Mouse (Mus musculus) intestine, embryonic 16.5 days (tissue): Measurements from ENCODE around the gene Btk. TPM values are rescaled to one million over a fixed set of nuclear protein-coding genes. Genes with fewer than 3 reads are reported as not detected.

Source experiments
- ATAC-seq: fragments of 200-750 bp; cut with Nextera tagmentation; 2 replicates; pipeline ENCODE4 v1.8.0; 2017; ENCODE audit warnings: moderate TSS enrichment, moderate library complexity
- H3K27ac ChIP-seq: fragments of 300-500 bp; sonication (generic); 2 replicates; pipeline ENCODE4 v1.5.1; 2014; ENCODE audit warnings: mild to moderate bottlenecking, low read length
- H3K27me3 ChIP-seq: fragments of 300-500 bp; sonication (generic); replicated peaks from 2 replicates; pipeline ENCODE4 v1.6.1; 2014; ENCODE audit warnings: low read length, control low read depth, mixed read lengths; ENCODE audit not compliant: control insufficient read depth, insufficient read depth
- H3K36me3 ChIP-seq: fragments of 300-500 bp; sonication (generic); 2 replicates; pipeline ENCODE4 v1.6.1; 2014; ENCODE audit warnings: low read length, control low read depth; ENCODE audit not compliant: control insufficient read depth, insufficient read depth
- H3K4me1 ChIP-seq: fragments of 300-500 bp; sonication (generic); 2 replicates; pipeline ENCODE4 v1.6.1; 2014; ENCODE audit warnings: low read length, control low read depth, mixed read lengths; ENCODE audit not compliant: control insufficient read depth, insufficient read depth
- H3K4me2 ChIP-seq: fragments of 300-500 bp; sonication (generic); 2 replicates; pipeline ENCODE4 v1.6.1; 2014; ENCODE audit warnings: low read depth, low read length, control low read depth
- H3K4me3 ChIP-seq: fragments of 300-500 bp; sonication (generic); 2 replicates; pipeline ENCODE4 v1.5.1; 2014; ENCODE audit warnings: mild to moderate bottlenecking, low read length
- H3K9ac ChIP-seq: fragments of 300-500 bp; sonication (generic); 2 replicates; pipeline ENCODE4 v1.6.1; 2014; ENCODE audit warnings: low read depth, low read length
- H3K9me3 ChIP-seq: fragments of 300-500 bp; sonication (generic); 2 replicates; pipeline ENCODE4 v1.6.1; 2016; ENCODE audit warnings: low read length, control low read depth; ENCODE audit not compliant: control insufficient read depth
- WGBS: fragments of 180-500 bp; shearing (Covaris S2); extraction: QIAGEN DNeasy Blood & Tissue Kit; methylation state at CpG from one replicate; pipeline ENCODE4 v1.1.7; 2014; 5-methylcytosine and 5-hydroxymethylcytosine counted together
- polyA plus RNA-seq: library from polyadenylated mRNA; unstranded; fragments of >200 nt; fragmentation: Nextera tagmentation; extraction: Ambion mirVana; gene quantifications from 2 replicates; pipeline ENCODE4 v1.2.1, GENCODE M21; 2015

Btk gene
- polyA plus RNA-seq, 1 experiment from 2014 or later = 1.0 TPM

- Histone ChIP-seq H3K4me2 (no peak overlapping the region), H3K36me3 (no peaks in the 10 kb centered on the region), H3K4me3 (no peak overlapping the region), H3K27me3 (no peaks in the 10 kb centered on the region), H3K4me1 (no peaks in the 10 kb centered on the region), H3K27ac (no peak overlapping the region), H3K9ac (no peak overlapping the region), H3K9me3 (no peaks in the 10 kb centered on the region)
- no peak for ATAC-seq
- WGBS = 60% methylated on average over 4 of the region's 4 CpGs
Observed at GRCm38 (mm10) chrX:134610984-134611383, 27.6 kb upstream of the Btk start.

GRCm38 (mm10) chrX:134609472-134609871 lies 26.1 kb upstream of the Btk start:
- no peaks in the 10 kb centered on the region for H3K27me3 ChIP-seq
- H3K27ac ChIP-seq = no peak overlapping the region
- H3K4me1 ChIP-seq = no peaks in the 10 kb centered on the region
- WGBS = 37% methylated on average over 4 of the region's 4 CpGs
- H3K36me3 ChIP-seq = no peaks in the 10 kb centered on the region
- H3K4me3 ChIP-seq = no peak overlapping the region
- no peak for ATAC-seq
- no peaks in the 10 kb centered on the region for H3K9me3 ChIP-seq
- H3K9ac ChIP-seq = no peak overlapping the region
- no peak overlapping the region for H3K4me2 ChIP-seq

GRCm38 (mm10) chrX:134601380-134602120 lies 18.2 kb upstream of the Btk start:
- peak overlapping the region; percentile 48 for H3K4me2 ChIP-seq
- no peaks in the 10 kb centered on the region for H3K36me3 ChIP-seq
- WGBS = 17% methylated on average over 38 of the region's 43 CpGs
- H3K27ac ChIP-seq = peak overlapping the region; percentile 83
- peak overlapping the region; percentile 70 for H3K9ac ChIP-seq
- H3K4me3 ChIP-seq = peak overlapping the region; percentile 58
- no peaks in the 10 kb centered on the region for H3K27me3 ChIP-seq
- no peaks in the 10 kb centered on the region for H3K4me1 ChIP-seq
- H3K9me3 ChIP-seq = no peaks in the 10 kb centered on the region
- ATAC-seq = peak; percentile 85

GRCm38 (mm10) chrX:134600659-134601379 lies 17.4 kb upstream of the Btk start, which contains the start of the genes Gla and Hnrnph2:
Gla (minus strand) TSS chrX:134601125.
Hnrnph2 (plus strand) TSS chrX:134601179.
- H3K9ac ChIP-seq = peak within 1 kb of the TSS; percentile 70
- peak; percentile 96 for ATAC-seq
- no peaks in the 10 kb centered on the region for H3K27me3 ChIP-seq
- H3K4me2 ChIP-seq = peak within 1 kb of the TSS; percentile 61
- no peaks in the 10 kb centered on the region for H3K9me3 ChIP-seq
- 13% methylated on average over 33 of the region's 33 CpGs for WGBS
- peak within 1 kb of the TSS; percentile 58 for H3K4me3 ChIP-seq
- peak within 1 kb of the TSS; percentile 83 for H3K27ac ChIP-seq
- no peaks in the 10 kb centered on the region for H3K4me1 ChIP-seq
- H3K36me3 ChIP-seq = no peaks in the 10 kb centered on the region

GRCm38 (mm10) chrX:134599922-134600565 lies 16.7 kb upstream of the Btk start:
- peak overlapping the region; percentile 58 for H3K4me3 ChIP-seq
- no peaks in the 10 kb centered on the region for H3K4me1 ChIP-seq
- no peaks in the 10 kb centered on the region for H3K9me3 ChIP-seq
- ATAC-seq = peak; percentile 17
- WGBS = 24% methylated on average over 10 of the region's 10 CpGs
- H3K9ac ChIP-seq = peak overlapping the region; percentile 62
- H3K4me2 ChIP-seq = peak overlapping the region; percentile 61
- H3K27me3 ChIP-seq = no peaks in the 10 kb centered on the region
- H3K36me3 ChIP-seq = no peaks in the 10 kb centered on the region
- peak overlapping the region; percentile 74 for H3K27ac ChIP-seq

- Histone ChIP-seq H3K4me1 (no peaks in the 10 kb centered on the region), H3K27me3 (no peaks in the 10 kb centered on the region), H3K9ac (no peak overlapping the region), H3K27ac (no peak overlapping the region), H3K4me3 (no peak overlapping the region), H3K36me3 (no peaks in the 10 kb centered on the region), H3K4me2 (no peak overlapping the region), H3K9me3 (no peaks in the 10 kb centered on the region)
- peak; percentile 64 for ATAC-seq
- 45% methylated on average over 5 of the region's 5 CpGs for WGBS
Observed at GRCm38 (mm10) chrX:134589836-134590235, 6.5 kb upstream of the Btk start.

GRCm38 (mm10) chrX:134588997-134589396 lies 5.6 kb upstream of the Btk start:
- Histone ChIP-seq H3K27me3 (no peaks in the 10 kb centered on the region), H3K9me3 (no peaks in the 10 kb centered on the region), H3K27ac (0 out of 2 replicates have a peak overlapping the region, but pooled peaks have one; percentile 14), H3K4me2 (no peak overlapping the region), H3K9ac (no peak overlapping the region), H3K36me3 (no peaks in the 10 kb centered on the region), H3K4me1 (no peaks in the 10 kb centered on the region), H3K4me3 (no peak overlapping the region)
- 88% methylated on average over 3 of the region's 3 CpGs for WGBS
- no peak for ATAC-seq

GRCm38 (mm10) chrX:134588261-134588660 lies 4.9 kb upstream of the Btk start:
- H3K9ac ChIP-seq = no peak overlapping the region
- no peak overlapping the region for H3K4me3 ChIP-seq
- H3K27ac ChIP-seq = no peak overlapping the region
- ATAC-seq = no peak
- 80% methylated on average over 4 of the region's 4 CpGs for WGBS
- no peaks in the 10 kb centered on the region for H3K4me1 ChIP-seq
- H3K27me3 ChIP-seq = no peaks in the 10 kb centered on the region
- H3K4me2 ChIP-seq = no peak overlapping the region
- no peaks in the 10 kb centered on the region for H3K9me3 ChIP-seq
- no peaks in the 10 kb centered on the region for H3K36me3 ChIP-seq

GRCm38 (mm10) chrX:134586447-134586846 lies 3.1 kb upstream of the Btk start:
- H3K4me1 ChIP-seq = no peaks in the 10 kb centered on the region
- ATAC-seq = no peak
- H3K4me2 ChIP-seq = peak overlapping the region; percentile 56
- no peaks in the 10 kb centered on the region for H3K27me3 ChIP-seq
- H3K27ac ChIP-seq = no peak overlapping the region; the same call in 1 of the 2 replicates
- H3K9me3 ChIP-seq = no peaks in the 10 kb centered on the region
- H3K4me3 ChIP-seq = peak overlapping the region; percentile 58
- H3K9ac ChIP-seq = peak overlapping the region; percentile 72
- 30% methylated on average over 8 of the region's 8 CpGs for WGBS
- no peaks in the 10 kb centered on the region for H3K36me3 ChIP-seq
